ENCODE assay signal across 8 mouse cellular contexts in genomic region chr14:79482747-79483355, GRCm38 (mm10). TPM values are rescaled to one million over a fixed set of nuclear protein-coding genes. Genes with fewer than 3 reads are reported as not detected.
A peak's percentile ranks its signal among the peaks of the same experiment; 100 is the strongest.
DNase-seq lines count a peak whose midpoint lies in the region; ATAC-seq and TF ChIP-seq lines count a peak whose summit lies in the region.

No protein-coding gene starts in this region.

- no peak for ATAC-seq in embryonic facial prominence, embryonic 15.5 days (ENCODE audit: insufficient number of reproducible peaks, low FRiP score, low TSS enrichment, low read depth)
- no peak for ATAC-seq in midbrain, embryonic 13.5 days

- peak overlapping the region; percentile 100 for H3K9ac ChIP-seq in embryonic facial prominence, embryonic 15.5 days
- H3K9ac ChIP-seq in midbrain, embryonic 13.5 days (replicated peaks): peak overlapping the region; percentile 80

- TF ChIP-seq CTCF in thymus, adult 2 months (IDR thresholded peaks at IDR 0.05; ENCODE audit: borderline replicate concordance, control insufficient read depth, extremely low read depth, insufficient read depth, low read length, poor library complexity): no peak

- no peaks in the 10 kb centered on the region for H3K36me3 ChIP-seq in thymus, adult 2 months (ENCODE audit: control insufficient read depth, insufficient read depth, low read length)
- H3K36me3 ChIP-seq in embryonic facial prominence, embryonic 15.5 days: peaks cover 3% of the 10 kb centered on the region; the same call in 1 of the 2 replicates
- H3K36me3 ChIP-seq in midbrain, embryonic 13.5 days: peaks cover 6% of the 10 kb centered on the region; the same call in 1 of the 2 replicates

- H3K9me3 ChIP-seq in embryonic facial prominence, embryonic 15.5 days (replicated peaks): no peaks in the 10 kb centered on the region
- no peaks in the 10 kb centered on the region for H3K9me3 ChIP-seq in midbrain, embryonic 13.5 days

- H3K4me2 ChIP-seq in embryonic facial prominence, embryonic 15.5 days (replicated peaks): peak overlapping the region; percentile 67
- peak overlapping the region; percentile 59 for H3K4me2 ChIP-seq in midbrain, embryonic 13.5 days (replicated peaks)

- peaks cover 32% of the 10 kb centered on the region for H3K4me1 ChIP-seq in thymus, adult 2 months (replicated peaks; ENCODE audit: control insufficient read depth, insufficient read depth, low read length)
- peaks cover 52% of the 10 kb centered on the region for H3K4me1 ChIP-seq in embryonic facial prominence, embryonic 15.5 days
- peaks cover 51% of the 10 kb centered on the region for H3K4me1 ChIP-seq in midbrain, embryonic 13.5 days (replicated peaks)

- H3K4me3 ChIP-seq in thymus, adult 2 months (ENCODE audit: control insufficient read depth, insufficient read depth, low read length): peak overlapping the region; percentile 37
- peak overlapping the region; percentile 99 for H3K4me3 ChIP-seq in embryonic facial prominence, embryonic 15.5 days (replicated peaks)
- H3K4me3 ChIP-seq in midbrain, embryonic 13.5 days (replicated peaks): peak overlapping the region; percentile 79

- TF ChIP-seq POLR2A in thymus, adult 2 months (IDR thresholded peaks at IDR 0.05; ENCODE audit: control insufficient read depth, extremely low read depth, insufficient read depth, low read length, poor library complexity): no peak

- 36% methylated on average over 15 of the region's 15 CpGs for WGBS in thymus, adult 2 months
- 16% methylated on average over 15 of the region's 15 CpGs for WGBS in embryonic facial prominence, embryonic 15.5 days
- 28% methylated on average over 15 of the region's 15 CpGs for WGBS in midbrain, embryonic 13.5 days

- DNase-seq in thymus, adult 2 months: no peak
- no peak for DNase-seq in thymus, postnatal 10 days (ENCODE audit: low spot score in 2 of 2)
- peak; percentile 35 for DNase-seq in kidney, adult 18-20 months
- DNase-seq in urinary bladder, postnatal 36 days (ENCODE audit: low spot score in 2 of 2): no peak
- no peak for DNase-seq in spleen, adult 18-20 months
- DNase-seq in ovary, postnatal 36 days (ENCODE audit: low spot score): no peak

- H3K27ac ChIP-seq in thymus, adult 2 months (ENCODE audit: control insufficient read depth, insufficient read depth, low read length): peak overlapping the region; percentile 35
- H3K27ac ChIP-seq in embryonic facial prominence, embryonic 15.5 days (replicated peaks): peak overlapping the region; percentile 100
- peak overlapping the region; percentile 99; the same call in 1 of the 2 replicates for H3K27ac ChIP-seq in midbrain, embryonic 13.5 days

- no peaks in the 10 kb centered on the region for H3K27me3 ChIP-seq in thymus, adult 2 months (ENCODE audit: control insufficient read depth, insufficient read depth, low read length)
- no peaks in the 10 kb centered on the region for H3K27me3 ChIP-seq in embryonic facial prominence, embryonic 15.5 days
- peaks cover 12% of the 10 kb centered on the region; the same call in 1 of the 2 replicates for H3K27me3 ChIP-seq in midbrain, embryonic 13.5 days

RNA-seq across cellular contexts. Expression of gene Wbp4, which starts 1.5 kb away (rescaled TPM):
- polyA plus RNA-seq in thymus, adult 2 months (2012; rRNA removed): 7.3 TPM in 2 replicates
- 44.2 and 45.2 TPM in 2 replicates for polyA plus RNA-seq in embryonic facial prominence, embryonic 15.5 days (2015; fragmentation: Nextera tagmentation; extraction: Ambion mirVana)
- 48.4 and 49.7 TPM in 2 replicates for polyA plus RNA-seq in midbrain, embryonic 13.5 days (2015; fragmentation: Nextera tagmentation; extraction: Ambion mirVana)

RNA-seq across cellular contexts. Expression of gene Elf1, which starts 1.9 kb away (rescaled TPM):
- 71.4 and 75.9 TPM in 2 replicates for polyA plus RNA-seq in thymus, adult 2 months (2012; rRNA removed)
- polyA plus RNA-seq in embryonic facial prominence, embryonic 15.5 days (2015; fragmentation: Nextera tagmentation; extraction: Ambion mirVana): 16.4 and 18.5 TPM in 2 replicates
- polyA plus RNA-seq in midbrain, embryonic 13.5 days (2015; fragmentation: Nextera tagmentation; extraction: Ambion mirVana): 3.0 and 4.1 TPM in 2 replicates

RNA-seq across cellular contexts. Expression of gene Kbtbd6, which starts 31.2 kb away (rescaled TPM):
- polyA plus RNA-seq in thymus, adult 2 months (2012; rRNA removed): 6.8 and 9.7 TPM in 2 replicates
- 2.4 and 2.7 TPM in 2 replicates for polyA plus RNA-seq in embryonic facial prominence, embryonic 15.5 days (2015; fragmentation: Nextera tagmentation; extraction: Ambion mirVana)
- polyA plus RNA-seq in midbrain, embryonic 13.5 days (2015; fragmentation: Nextera tagmentation; extraction: Ambion mirVana): 1.8 and 2.3 TPM in 2 replicates

RNA-seq across cellular contexts. Expression of gene Kbtbd7, which starts 56.5 kb away (rescaled TPM):
- polyA plus RNA-seq in thymus, adult 2 months (2012; rRNA removed): 8.9 and 10.1 TPM in 2 replicates
- polyA plus RNA-seq in embryonic facial prominence, embryonic 15.5 days (2015; fragmentation: Nextera tagmentation; extraction: Ambion mirVana): 11.7 and 12.8 TPM in 2 replicates
- 18.1 TPM in 2 replicates for polyA plus RNA-seq in midbrain, embryonic 13.5 days (2015; fragmentation: Nextera tagmentation; extraction: Ambion mirVana)

Comparison
In these comparisons a context has a peak if more than half of its experiments do, and no peak if none do; other contexts are left out.
1. H3K27ac ChIP-seq: peak in every context shown above with its lines; median percentile 100 in embryonic facial prominence, embryonic 15.5 days; 99 in midbrain, embryonic 13.5 days; 35 in thymus, adult 2 months.
2. H3K4me3 ChIP-seq: peak in every context shown above with its lines; median percentile 99 in embryonic facial prominence, embryonic 15.5 days; 79 in midbrain, embryonic 13.5 days; 37 in thymus, adult 2 months.